Mouse (Mus musculus) ovary, adult 10 weeks (tissue): ENCODE results near the gene 4930558K02Rik. TPM values are rescaled to one million over a fixed set of nuclear protein-coding genes. Genes with fewer than 3 reads are reported as not detected.

Experiments
- polyA plus RNA-seq: library from polyadenylated mRNA; stranded (reverse); fragments of 350-450 nt; fragmentation: Illumina TruSeq; extraction: RNeasy Lipid Tissue Mini Kit (QIAGEN cat#74804); gene quantifications from one replicate; pipeline ENCODE4 v1.2.3, GENCODE M21; 2014

4930558K02Rik gene
- not detected for polyA plus RNA-seq

GRCm38 (mm10) chr1:161979536-161979935 is at the start of gene 4930558K02Rik:
TSS of gene 4930558K02Rik (minus strand) at chr1:161979636.

GRCm38 (mm10) chr1:161968589-161969407 is 10.6 kb downstream of the 4930558K02Rik start, which contains the start of gene Pigc:
TSS of gene Pigc (plus strand) at chr1:161969186.

Other genes with a start within 250 kb of the 4930558K02Rik start
- not detected for gene Fasl, start 191.1 kb downstream of the 4930558K02Rik start, polyA plus RNA-seq
- 245 TPM for gene Suco, start 103.0 kb downstream of the 4930558K02Rik start, polyA plus RNA-seq
- 31.8 TPM for gene Pigc, start 10.4 kb downstream of the 4930558K02Rik start, polyA plus RNA-seq